Mouse (Mus musculus) limb, embryonic 14.5 days (tissue): ENCODE measurements around the gene Capn5. TPM values are rescaled to one million over a fixed set of nuclear protein-coding genes. Genes with fewer than 3 reads are reported as not detected.

Experiments
- ATAC-seq: fragments of 200-750 bp; cut with Nextera tagmentation; 2 replicates; pipeline ENCODE4 v1.8.0; 2017; ENCODE audit warnings: low read depth, moderate number of reproducible peaks, moderate TSS enrichment; ENCODE audit not compliant: low FRiP score
- DNase-seq: peaks from one replicate; pipeline ENCODE4 v3.0.0-alpha.2; 2015; ENCODE audit warnings: low spot score
- H3K27ac ChIP-seq: fragments of 300-500 bp; sonication (generic); replicated peaks from 2 replicates; pipeline ENCODE4 v1.5.1; 2014; ENCODE audit warnings: low read depth, mild to moderate bottlenecking, low read length, moderate library complexity, mixed read lengths
- H3K27me3 ChIP-seq: fragments of 300-500 bp; sonication (generic); 2 replicates; pipeline ENCODE4 v1.6.1; 2014; ENCODE audit warnings: low read length, mixed read lengths; ENCODE audit not compliant: control insufficient read depth, insufficient read depth
- H3K36me3 ChIP-seq: fragments of 300-500 bp; sonication (generic); 2 replicates; pipeline ENCODE4 v1.6.1; 2014; ENCODE audit warnings: mild to moderate bottlenecking, low read length, moderate library complexity, mixed read lengths; ENCODE audit not compliant: control insufficient read depth, insufficient read depth
- H3K4me1 ChIP-seq: fragments of 300-500 bp; sonication (generic); 2 replicates; pipeline ENCODE4 v1.6.1; 2014; ENCODE audit warnings: antibody characterized with exemption, low read length, mixed read lengths; ENCODE audit not compliant: control insufficient read depth, insufficient read depth
- H3K4me2 ChIP-seq: fragments of 300-500 bp; sonication (generic); replicated peaks from 2 replicates; pipeline ENCODE4 v1.6.1; 2014; ENCODE audit warnings: low read depth, mild to moderate bottlenecking, low read length, moderate library complexity; ENCODE audit not compliant: severe bottlenecking
- H3K4me3 ChIP-seq: fragments of 300-500 bp; sonication (generic); replicated peaks from 2 replicates; pipeline ENCODE4 v1.5.1; 2014; ENCODE audit warnings: low read length
- H3K9ac ChIP-seq: fragments of 300-500 bp; sonication (generic); 2 replicates; pipeline ENCODE4 v1.6.1; 2014; ENCODE audit warnings: mild to moderate bottlenecking, low read depth, low read length, moderate library complexity; ENCODE audit not compliant: severe bottlenecking
- H3K9me3 ChIP-seq: fragments of 300-500 bp; sonication (generic); 2 replicates; pipeline ENCODE4 v1.6.1; 2016; ENCODE audit warnings: low read length; ENCODE audit not compliant: control insufficient read depth
- POLR2A ChIP-seq: fragments of 200-500 bp; IDR thresholded peaks from 2 replicates; pipeline ENCODE4 v1.8.0; 2012; ENCODE audit warnings: inconsistent platforms, mild to moderate bottlenecking, moderate library complexity, borderline replicate concordance; ENCODE audit not compliant: insufficient read depth, insufficient read length; ENCODE audit errors: extremely low read depth
- WGBS: fragments of 180-500 bp; shearing (Covaris S2); extraction: QIAGEN DNeasy Blood & Tissue Kit; methylation state at CpG from one replicate; pipeline ENCODE4 v1.1.7; 2014; 5-methylcytosine and 5-hydroxymethylcytosine counted together
- polyA plus RNA-seq, 2 experiments: library from polyadenylated mRNA; depleted of rRNA in 1 of 2; stranded (reverse) in 1 of 2; unstranded in 1 of 2; fragments of >200 nt; fragmentation: Nextera tagmentation in 1 of 2; extraction: Ambion mirVana in 1 of 2; gene quantifications; 2 replicates each; pipeline versions ENCODE4 v1.2.1 to v1.2.3; 2012 to 2014

The Capn5 gene
- polyA plus RNA-seq, 2 experiments: 6.5 to 9.6 TPM

DNA sequence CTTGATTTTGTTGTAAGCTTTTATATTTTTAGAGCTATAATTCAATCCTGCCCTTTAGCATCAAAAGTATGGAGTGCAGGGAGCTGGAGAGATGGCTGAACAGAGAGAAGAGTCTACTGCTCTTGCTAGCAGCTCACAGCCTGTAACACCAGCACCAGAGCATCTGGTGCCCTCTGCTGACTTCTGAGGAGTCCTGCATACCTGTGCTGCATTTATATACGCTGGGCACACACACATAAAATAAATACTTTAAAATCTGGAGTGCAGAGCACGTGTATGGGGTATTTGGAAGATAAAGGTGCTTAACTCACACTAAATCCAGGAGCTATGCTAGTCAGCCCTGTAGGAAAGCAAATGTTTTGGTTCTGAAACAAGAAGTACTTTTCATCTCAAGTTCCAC lies 91.7 kb downstream of the Capn5 start:
- Histone ChIP-seq H3K36me3 (no peaks in the 10 kb centered on the region), H3K4me1 (peaks cover 11% of the 10 kb centered on the region), H3K4me2 (no peak overlapping the region), H3K27me3 (no peaks in the 10 kb centered on the region), H3K27ac (no peak overlapping the region), H3K9ac (no peak overlapping the region), H3K4me3 (no peak overlapping the region), H3K9me3 (no peaks in the 10 kb centered on the region)
- ATAC-seq (0 out of 2 replicates have a peak, but pooled peaks have one; percentile 28), DNase-seq (peak; percentile 27)
- no peak for TF ChIP-seq POLR2A
- WGBS: 28% methylated on average over 2 of the region's 2 CpGs

DNA sequence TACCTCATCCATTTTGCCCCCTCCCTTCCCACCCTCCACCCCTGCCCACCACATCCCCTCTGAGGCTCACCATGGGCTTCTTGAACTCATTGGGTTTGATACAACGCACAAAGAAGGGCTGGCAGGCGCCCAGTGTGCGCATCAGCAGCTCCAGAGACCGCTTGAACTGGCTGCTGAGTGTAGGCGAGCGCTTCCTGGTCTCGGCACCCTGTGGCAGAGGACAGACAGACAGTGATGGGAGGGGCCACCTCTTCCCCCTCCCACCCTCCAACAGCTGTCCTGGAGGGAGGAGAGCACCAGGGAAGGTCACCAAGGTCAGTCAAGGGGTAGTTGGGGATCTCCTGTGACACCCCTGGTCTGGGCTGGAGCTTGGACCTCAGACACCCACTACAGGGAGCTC lies 92.8 kb downstream of the Capn5 start:
- Histone ChIP-seq H3K36me3 (no peaks in the 10 kb centered on the region), H3K9ac (no peak overlapping the region), H3K4me2 (no peak overlapping the region), H3K27ac (no peak overlapping the region), H3K9me3 (no peaks in the 10 kb centered on the region), H3K27me3 (no peaks in the 10 kb centered on the region), H3K4me1 (peaks cover 11% of the 10 kb centered on the region), H3K4me3 (no peak overlapping the region)
- 84% methylated on average over 7 of the region's 7 CpGs for WGBS
- DNase-seq (no peak), ATAC-seq (no peak)
- no peak for TF ChIP-seq POLR2A

GRCm38 (mm10) chr7:98084541-98085293 lies 93.4 kb downstream of the Capn5 start:
- Histone ChIP-seq H3K36me3 (no peaks in the 10 kb centered on the region), H3K4me3 (no peak overlapping the region), H3K27ac (0 out of 2 replicates have a peak overlapping the region, but pooled peaks have one; percentile 8), H3K4me2 (no peak overlapping the region), H3K27me3 (no peaks in the 10 kb centered on the region), H3K9ac (peak overlapping the region; percentile 28; the same call in 1 of the 2 replicates), H3K4me1 (peaks cover 11% of the 10 kb centered on the region), H3K9me3 (no peaks in the 10 kb centered on the region)
- WGBS: 51% methylated on average over 12 of the region's 12 CpGs
- DNase-seq (no peak), ATAC-seq (no peak)
- no peak for TF ChIP-seq POLR2A

DNA sequence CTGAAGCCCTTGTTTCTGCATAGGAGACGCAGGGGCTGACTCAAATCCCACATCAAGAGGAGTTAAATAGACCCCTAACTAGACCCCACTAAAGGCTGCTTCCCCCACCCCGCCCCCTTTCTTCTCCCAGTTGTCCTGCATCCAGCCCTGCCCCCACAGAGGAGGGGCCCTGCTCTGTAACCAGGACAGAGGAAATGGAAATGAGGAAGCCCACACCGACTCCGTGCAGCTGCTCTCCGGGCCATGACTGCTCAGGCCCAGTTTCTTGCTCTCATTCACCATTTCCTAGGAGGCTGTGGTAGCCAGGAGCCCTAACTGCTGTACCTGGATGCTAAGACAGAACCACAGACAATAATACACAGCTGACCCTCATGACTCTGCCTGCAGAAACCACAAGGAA lies 95.7 kb downstream of the Capn5 start:
- no peak overlapping the region for H3K4me3 ChIP-seq
- H3K27ac ChIP-seq: no peak overlapping the region
- H3K36me3 ChIP-seq: peaks cover 2% of the 10 kb centered on the region; the same call in 1 of the 2 replicates
- 25% methylated on average over 5 of the region's 5 CpGs for WGBS
- TF ChIP-seq POLR2A: no peak
- no peaks in the 10 kb centered on the region for H3K9me3 ChIP-seq
- H3K9ac ChIP-seq: no peak overlapping the region
- no peak for DNase-seq
- no peak overlapping the region for H3K4me2 ChIP-seq
- no peaks in the 10 kb centered on the region for H3K27me3 ChIP-seq
- H3K4me1 ChIP-seq: peaks cover 11% of the 10 kb centered on the region
- ATAC-seq: no peak

- ATAC-seq: no peak
- H3K9ac ChIP-seq: no peak overlapping the region
- WGBS: 90% methylated on average over 11 of the region's 11 CpGs
- TF ChIP-seq POLR2A: no peak
- H3K27ac ChIP-seq: no peak overlapping the region
- H3K4me1 ChIP-seq: no peaks in the 10 kb centered on the region
- H3K27me3 ChIP-seq: no peaks in the 10 kb centered on the region
- no peak for DNase-seq
- no peaks in the 10 kb centered on the region for H3K9me3 ChIP-seq
- H3K4me3 ChIP-seq: no peak overlapping the region
- H3K36me3 ChIP-seq: peaks cover 6% of the 10 kb centered on the region; the same call in 1 of the 2 replicates
- H3K4me2 ChIP-seq: no peak overlapping the region
Observed at GRCm38 (mm10) chr7:98077453-98077852, 100.6 kb downstream of the Capn5 start.

DNA sequence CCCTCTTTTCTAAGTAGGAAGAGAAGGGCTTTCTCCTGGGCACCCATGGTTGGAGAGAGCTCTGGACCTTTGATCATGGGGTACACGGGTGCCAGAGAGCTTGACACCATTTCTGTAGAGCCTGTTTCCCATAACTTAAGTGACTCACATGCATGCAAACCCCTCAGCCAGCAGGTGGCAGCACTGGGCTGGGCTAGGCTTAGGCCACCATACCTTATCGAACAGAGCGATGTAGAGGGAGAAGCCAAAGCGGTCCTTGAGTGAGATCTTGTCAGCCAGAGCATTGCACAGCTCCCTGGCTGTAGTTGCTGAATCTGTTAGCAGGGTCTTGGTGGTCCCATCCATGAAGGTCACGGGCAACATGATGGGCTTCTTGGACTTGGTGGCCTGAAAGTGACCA lies 106.5 kb downstream of the Capn5 start:
- 29% methylated on average over 5 of the region's 5 CpGs for WGBS
- Histone ChIP-seq H3K27ac (no peak overlapping the region), H3K4me2 (no peak overlapping the region), H3K36me3 (peaks cover 4% of the 10 kb centered on the region; the same call in 1 of the 2 replicates), H3K4me3 (no peak overlapping the region), H3K9ac (no peak overlapping the region), H3K9me3 (no peaks in the 10 kb centered on the region), H3K27me3 (no peaks in the 10 kb centered on the region), H3K4me1 (no peaks in the 10 kb centered on the region)
- TF ChIP-seq POLR2A: no peak
- peak; percentile 89 for DNase-seq
- ATAC-seq: peak; percentile 42; the same call in 1 of the 2 replicates

Other genes with a start within 250 kb of the Capn5 start
- 18.1 and 24.0 TPM in 2 replicates for gene Myo7a, start 58.8 kb downstream of the Capn5 start, polyA plus RNA-seq (2012; rRNA removed)
- gene Myo7a, start 58.8 kb downstream of the Capn5 start, polyA plus RNA-seq (2014; fragmentation: Nextera tagmentation; extraction: Ambion mirVana): 8.1 and 11.3 TPM in 2 replicates
- gene Omp, start 32.8 kb downstream of the Capn5 start, polyA plus RNA-seq (2012; rRNA removed): 0.25 and 0.38 TPM in 2 replicates
- 0.17 and 0.18 TPM in 2 replicates for gene Omp, start 32.8 kb downstream of the Capn5 start, polyA plus RNA-seq (2014; fragmentation: Nextera tagmentation; extraction: Ambion mirVana)
- gene B3gnt6, start 21.2 kb upstream of the Capn5 start, polyA plus RNA-seq (2012; rRNA removed): 0.08 and 0.12 TPM in 2 replicates
- 0.14 TPM in 1 of 2 replicates, not detected in the other for gene B3gnt6, start 21.2 kb upstream of the Capn5 start, polyA plus RNA-seq (2014; fragmentation: Nextera tagmentation; extraction: Ambion mirVana)
- 22.6 and 23.6 TPM in 2 replicates for gene Acer3, start 142.9 kb upstream of the Capn5 start, polyA plus RNA-seq (2012; rRNA removed)
- 35.7 and 37.9 TPM in 2 replicates for gene Acer3, start 142.9 kb upstream of the Capn5 start, polyA plus RNA-seq (2014; fragmentation: Nextera tagmentation; extraction: Ambion mirVana)
- 44.0 and 61.0 TPM in 2 replicates for gene Tsku, start 183.1 kb upstream of the Capn5 start, polyA plus RNA-seq (2012; rRNA removed)
- gene Tsku, start 183.1 kb upstream of the Capn5 start, polyA plus RNA-seq (2014; fragmentation: Nextera tagmentation; extraction: Ambion mirVana): 28.6 and 31.4 TPM in 2 replicates